Mouse (Mus musculus): Measurements from ENCODE around the gene Mbnl3. TPM values are rescaled to one million over a fixed set of nuclear protein-coding genes. Genes with fewer than 3 reads are reported as not detected.

Mbnl3 gene
- total RNA-seq, 4 experiments from 2014 or later: 0.10 to 0.27 (median 0.18) TPM

Small RNA genes lying within 50 kb of the gene (microRNA-seq; reads per million reads assigned to microRNA genes)
- gene Gm23417: not detected

Other genes with a start within 250 kb of the Mbnl3 start
- 10 to 100 TPM; 22.2 to 28.6 (median 24.1) TPM for gene Rap2c, start 188.5 kb downstream of the Mbnl3 start, total RNA-seq (2022)